Mouse (Mus musculus): ENCODE measurements around the gene Commd7. TPM values are rescaled to one million over a fixed set of nuclear protein-coding genes. Genes with fewer than 3 reads are reported as not detected.

Commd7 gene
- polyA plus RNA-seq, 1 experiment from 2014 or later: 75.6 TPM

- WGBS: 87% methylated on average over 3 of the region's 3 CpGs
- Histone ChIP-seq H3K27me3 (ENCODE audit: insufficient read depth, poor library complexity, severe bottlenecking) (peaks cover 11% of the 10 kb centered on the region; the same call in 1 of the 2 replicates), H3K27ac (no peak overlapping the region), H3K36me3 (no peaks in the 10 kb centered on the region), H3K4me3 (no peak overlapping the region), H3K9me3 (no peaks in the 10 kb centered on the region), H3K4me1 (replicated peaks) (peaks cover 42% of the 10 kb centered on the region)
- DNase-seq (ENCODE audit: low spot score): no peak
These were observed 52.5 kb downstream of the Commd7 start for GRCm38 (mm10) chr2:153580042-153580441.

- H3K27me3 ChIP-seq (ENCODE audit: insufficient read depth, poor library complexity, severe bottlenecking): no peaks in the 10 kb centered on the region
- 58% methylated on average over 4 of the region's 4 CpGs for WGBS
- H3K4me1 ChIP-seq (replicated peaks): peaks cover 33% of the 10 kb centered on the region
- no peaks in the 10 kb centered on the region for H3K9me3 ChIP-seq
- H3K36me3 ChIP-seq: no peaks in the 10 kb centered on the region
- DNase-seq (ENCODE audit: low spot score): no peak
- H3K27ac ChIP-seq: peak overlapping the region; percentile 62
- no peak overlapping the region for H3K4me3 ChIP-seq
These were observed 55.5 kb downstream of the Commd7 start for GRCm38 (mm10) chr2:153577122-153577521.

- Histone ChIP-seq H3K9me3 (no peaks in the 10 kb centered on the region), H3K27me3 (ENCODE audit: insufficient read depth, poor library complexity, severe bottlenecking) (no peaks in the 10 kb centered on the region), H3K36me3 (no peaks in the 10 kb centered on the region), H3K4me3 (no peak overlapping the region), H3K4me1 (replicated peaks) (peaks cover 30% of the 10 kb centered on the region), H3K27ac (no peak overlapping the region; the same call in 1 of the 2 replicates)
- WGBS: 83% methylated on average over 3 of the region's 3 CpGs
- DNase-seq (ENCODE audit: low spot score): no peak
These were observed 56.4 kb downstream of the Commd7 start for GRCm38 (mm10) chr2:153576150-153576549.

DNA sequence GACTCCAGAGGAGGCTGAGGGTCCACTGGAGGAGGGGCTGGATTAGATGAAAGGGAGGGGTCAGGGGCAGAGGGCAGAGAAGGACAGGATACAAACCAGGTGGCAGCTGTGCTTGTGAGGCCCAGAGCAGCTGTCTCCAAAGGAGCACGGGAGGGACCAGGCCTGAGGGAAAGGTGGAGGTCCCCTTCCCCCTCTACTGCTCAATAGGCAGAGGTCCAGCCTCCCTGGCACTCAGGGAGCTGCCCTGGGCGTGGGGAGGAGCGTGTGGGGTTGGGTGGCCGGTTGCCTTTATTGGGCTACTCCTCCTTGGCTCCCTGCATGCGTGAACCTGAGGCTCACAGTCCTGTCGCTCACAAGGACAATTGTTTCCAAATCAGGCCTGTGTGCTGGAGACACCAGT, 57.0 kb downstream of the Commd7 start:
- H3K27ac ChIP-seq: peak overlapping the region; percentile 69

GRCm38 (mm10) chr2:153573101-153573500, 59.5 kb downstream of the Commd7 start:
- H3K36me3 ChIP-seq: no peaks in the 10 kb centered on the region
- DNase-seq (ENCODE audit: low spot score): no peak
- H3K4me1 ChIP-seq (replicated peaks): peaks cover 24% of the 10 kb centered on the region
- no peaks in the 10 kb centered on the region for H3K9me3 ChIP-seq
- no peak overlapping the region for H3K27ac ChIP-seq
- 85% methylated on average over 9 of the region's 9 CpGs for WGBS
- no peak overlapping the region for H3K4me3 ChIP-seq
- H3K27me3 ChIP-seq (ENCODE audit: insufficient read depth, poor library complexity, severe bottlenecking): no peaks in the 10 kb centered on the region

More for the DNA sequence above, 57.0 kb downstream of the Commd7 start:
- Histone ChIP-seq H3K36me3 (no peaks in the 10 kb centered on the region), H3K4me1 (replicated peaks) (peaks cover 24% of the 10 kb centered on the region), H3K4me3 (no peak overlapping the region), H3K27me3 (ENCODE audit: insufficient read depth, poor library complexity, severe bottlenecking) (no peaks in the 10 kb centered on the region), H3K9me3 (no peaks in the 10 kb centered on the region)
- WGBS: 44% methylated on average over 6 of the region's 6 CpGs
- no peak for DNase-seq (ENCODE audit: low spot score)

DNA sequence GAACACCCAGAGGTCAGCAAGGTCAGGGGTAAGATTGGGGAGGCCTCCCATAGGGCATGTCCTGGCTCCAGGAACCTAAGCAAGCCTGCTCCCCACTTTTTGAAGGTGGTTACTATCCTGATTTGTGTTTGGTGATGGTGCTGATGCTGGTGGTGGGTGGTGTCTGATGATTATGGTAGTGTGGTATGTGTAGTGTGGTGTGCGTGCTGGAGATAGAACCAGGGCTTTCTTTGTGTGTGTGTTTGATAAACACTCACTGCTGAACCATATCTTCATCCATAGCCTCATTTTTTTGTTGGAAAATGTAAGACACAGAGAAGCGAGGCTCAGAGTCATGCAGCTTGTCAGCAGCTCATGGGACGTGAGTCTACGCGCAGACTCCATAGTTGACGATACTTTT, 64.0 kb downstream of the Commd7 start:
- peaks cover 4% of the 10 kb centered on the region; the same call in 1 of the 2 replicates for H3K27me3 ChIP-seq (ENCODE audit: insufficient read depth, poor library complexity, severe bottlenecking)
- no peaks in the 10 kb centered on the region for H3K36me3 ChIP-seq
- WGBS: 89% methylated on average over 6 of the region's 6 CpGs
- H3K9me3 ChIP-seq: no peaks in the 10 kb centered on the region
- H3K4me1 ChIP-seq (replicated peaks): peaks cover 4% of the 10 kb centered on the region; the same call in 1 of the 2 replicates
- no peak overlapping the region for H3K4me3 ChIP-seq
- no peak for DNase-seq (ENCODE audit: low spot score)
- H3K27ac ChIP-seq: peak overlapping the region; percentile 35; the same call in 1 of the 2 replicates

- 80% methylated on average over 4 of the region's 4 CpGs for WGBS
- peak overlapping the region; percentile 35; the same call in 1 of the 2 replicates for H3K27ac ChIP-seq
- H3K4me3 ChIP-seq: no peak overlapping the region
- no peaks in the 10 kb centered on the region for H3K9me3 ChIP-seq
- peaks cover 4% of the 10 kb centered on the region; the same call in 1 of the 2 replicates for H3K27me3 ChIP-seq (ENCODE audit: insufficient read depth, poor library complexity, severe bottlenecking)
- no peaks in the 10 kb centered on the region for H3K36me3 ChIP-seq
- DNase-seq (ENCODE audit: low spot score): no peak
- peaks cover 4% of the 10 kb centered on the region; the same call in 1 of the 2 replicates for H3K4me1 ChIP-seq (replicated peaks)
These were observed 64.6 kb downstream of the Commd7 start for GRCm38 (mm10) chr2:153568013-153568412.

Other genes starting within 250 kb of the Commd7 start
- not detected in 2 replicates for gene 4930404H24Rik, start 140.0 kb downstream of the Commd7 start, polyA plus RNA-seq (2016; fragmentation: Nextera tagmentation; extraction: Ambion mirVana)
- gene Nol4l, start 102.8 kb downstream of the Commd7 start, polyA plus RNA-seq (2016; fragmentation: Nextera tagmentation; extraction: Ambion mirVana): 19.1 and 23.3 TPM in 2 replicates
- 15.9 and 24.4 TPM in 2 replicates for gene Dnmt3b, start 16.7 kb upstream of the Commd7 start, polyA plus RNA-seq (2016; fragmentation: Nextera tagmentation; extraction: Ambion mirVana)
- gene Dnmt3c, start 63.9 kb upstream of the Commd7 start, polyA plus RNA-seq (2016; fragmentation: Nextera tagmentation; extraction: Ambion mirVana): not detected in 2 replicates
- 314 and 319 TPM in 2 replicates for gene Mapre1, start 108.5 kb upstream of the Commd7 start, polyA plus RNA-seq (2016; fragmentation: Nextera tagmentation; extraction: Ambion mirVana)
- gene Efcab8, start 147.2 kb upstream of the Commd7 start, polyA plus RNA-seq (2016; fragmentation: Nextera tagmentation; extraction: Ambion mirVana): 0.08 and 0.15 TPM in 2 replicates
- not detected in 2 replicates for gene Sun5, start 238.3 kb upstream of the Commd7 start, polyA plus RNA-seq (2016; fragmentation: Nextera tagmentation; extraction: Ambion mirVana)
- gene Bpifb2, start 242.3 kb upstream of the Commd7 start, polyA plus RNA-seq (2016; fragmentation: Nextera tagmentation; extraction: Ambion mirVana): not detected in 2 replicates